Mouse (Mus musculus): ENCODE results near the gene Prss22.
A peak's percentile ranks its signal among the peaks of the same experiment; 100 is the strongest.
"Not testable (repeated sequence)": the region's sequence is repeated elsewhere in the genome, so short reads cannot be mapped to it uniquely, and the experiment has no call there.

Prss22 gene

DNA sequence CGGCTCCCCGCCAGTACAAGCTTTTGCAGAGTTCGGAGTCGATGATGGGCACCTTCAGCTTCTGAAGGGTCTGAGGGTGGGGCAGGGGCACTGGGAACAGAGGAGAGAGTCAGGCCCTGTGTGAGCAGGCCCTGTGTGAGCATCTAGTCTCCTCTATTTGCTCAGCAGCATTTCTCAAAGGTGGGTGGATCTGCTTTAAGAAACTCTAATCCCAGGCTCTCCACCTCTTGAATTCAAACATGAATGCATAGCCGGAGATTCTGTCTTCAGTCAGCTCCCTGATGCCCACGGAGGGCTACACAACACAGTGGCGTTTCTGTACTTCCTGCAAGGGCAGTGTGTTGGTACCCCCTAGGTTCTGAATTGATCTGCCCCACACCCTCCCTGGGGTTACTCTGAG, 3.2 kb downstream of the Prss22 start:
- no peak for DNase-seq (ENCODE audit: low read depth)

DNA sequence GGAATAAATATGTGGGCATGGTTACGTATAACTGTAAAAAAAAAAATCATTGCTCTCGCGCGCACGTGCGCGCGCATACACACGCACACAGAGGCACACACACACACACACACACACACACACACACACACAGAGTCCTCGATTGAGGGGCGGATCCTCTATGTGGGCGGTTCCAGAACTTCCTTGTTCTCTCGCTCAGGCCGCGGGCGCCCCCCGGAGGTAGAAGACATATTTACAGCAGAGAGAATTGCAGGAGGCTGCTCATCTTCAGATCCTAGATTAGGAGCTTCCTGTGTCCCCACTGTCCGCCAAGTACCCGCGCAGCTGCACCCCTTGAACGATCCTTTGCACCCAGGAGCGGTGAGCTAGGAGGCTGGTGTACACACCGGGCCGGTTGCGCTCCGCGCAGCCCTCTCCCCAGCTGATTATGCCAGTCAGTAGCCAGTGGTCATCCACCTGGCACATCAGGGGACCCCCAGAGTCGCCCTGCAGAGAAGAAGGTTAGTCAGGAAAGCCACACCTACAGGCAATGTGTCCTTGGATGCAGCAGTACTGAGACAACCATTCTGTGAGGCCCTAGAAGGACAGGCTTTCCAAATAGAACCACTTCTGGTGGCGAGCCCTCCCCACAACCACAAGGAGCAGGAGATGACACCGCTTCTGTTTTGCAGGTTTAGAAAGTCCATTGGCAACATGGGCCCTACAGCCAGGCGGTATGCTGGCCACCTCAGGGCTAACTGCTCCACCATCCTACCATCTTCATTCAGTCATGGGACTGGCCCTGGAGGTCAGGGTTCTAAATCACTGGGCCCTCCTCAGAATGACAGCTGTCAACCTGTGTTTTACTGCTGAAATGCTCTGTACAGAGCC, 4.1 kb downstream of the Prss22 start:
- DNase-seq (ENCODE audit: low read depth), result peak; percentile 86

- no peak for DNase-seq (ENCODE audit: low read depth)
Measured at GRCm38 (mm10) chr17:23992789-23993553, 4.9 kb downstream of the Prss22 start.

GRCm38 (mm10) chr17:23989802-23990201, 8.1 kb downstream of the Prss22 start:
- no peak for DNase-seq (ENCODE audit: low read depth)

DNA sequence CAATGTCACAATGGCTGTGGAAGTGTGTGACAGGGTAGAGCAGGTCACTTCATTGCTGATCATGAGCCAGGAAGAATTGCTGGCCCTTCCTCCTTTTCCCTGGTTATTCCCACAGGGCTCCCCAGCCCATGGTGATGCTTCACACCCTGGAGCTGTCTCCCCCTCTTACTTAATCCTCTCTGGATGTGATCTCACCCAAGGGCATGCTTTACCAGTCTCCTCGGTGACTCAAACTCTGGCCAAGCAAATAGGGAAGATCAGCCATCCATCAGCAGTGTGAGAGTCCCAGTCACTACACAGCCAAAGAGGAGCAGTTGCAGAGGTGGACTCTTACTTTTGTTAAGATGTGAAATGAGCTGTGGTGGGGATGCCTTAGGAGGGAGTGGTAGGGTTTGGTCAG, 12.9 kb downstream of the Prss22 start:
- no peak for DNase-seq (ENCODE audit: low read depth)

DNA sequence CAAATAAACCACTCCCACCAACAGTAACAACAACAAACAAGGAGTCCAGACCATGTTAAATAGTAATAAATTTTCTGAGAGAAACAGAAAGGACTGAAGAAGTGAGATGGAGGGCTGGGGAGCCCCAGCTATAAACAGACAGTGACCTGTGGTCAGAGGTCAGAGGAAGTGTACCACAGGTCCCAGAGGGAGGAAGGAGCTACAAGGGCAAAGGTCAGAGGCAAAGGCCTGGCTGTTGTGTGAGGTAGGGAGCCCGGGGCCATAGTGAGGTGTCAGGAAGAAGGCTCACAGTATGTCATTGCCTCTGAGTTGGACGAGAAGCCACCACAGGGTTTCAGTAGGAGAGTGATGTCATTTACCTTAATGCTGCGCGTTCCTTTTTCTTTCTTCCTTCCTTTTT, 15.0 kb downstream of the Prss22 start:
- DNase-seq (ENCODE audit: low read depth), result no peak

- DNase-seq (ENCODE audit: low read depth), result no peak
Measured at GRCm38 (mm10) chr17:23980297-23980909, 17.5 kb downstream of the Prss22 start, which contains the start of gene Prss30. Gene Prss30 (minus strand): TSS chr17:23980566.

- DNase-seq (ENCODE audit: low read depth), result no peak
Measured at GRCm38 (mm10) chr17:23979471-23979870, 18.4 kb downstream of the Prss22 start.

DNA sequence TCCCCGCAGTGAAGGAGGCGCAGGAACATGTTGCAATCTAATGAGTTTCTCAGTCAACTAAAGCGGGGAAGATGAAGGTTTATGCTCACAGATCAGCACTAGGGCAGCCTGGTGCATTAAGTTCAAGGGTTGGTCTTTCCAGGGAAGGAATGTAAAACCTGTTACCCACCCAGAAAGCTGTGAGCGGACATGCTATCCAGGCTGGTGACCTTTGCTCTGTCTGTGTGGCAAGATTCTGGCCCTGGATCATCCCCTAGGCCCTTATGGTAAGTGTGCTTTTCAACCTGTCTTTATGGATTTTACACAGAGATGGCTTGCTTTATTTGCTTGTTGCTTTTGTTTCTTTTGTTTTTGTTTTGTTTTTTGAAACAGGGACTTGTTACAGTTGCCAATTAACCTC, 21.2 kb downstream of the Prss22 start:
- DNase-seq (ENCODE audit: low read depth), result no peak

DNA sequence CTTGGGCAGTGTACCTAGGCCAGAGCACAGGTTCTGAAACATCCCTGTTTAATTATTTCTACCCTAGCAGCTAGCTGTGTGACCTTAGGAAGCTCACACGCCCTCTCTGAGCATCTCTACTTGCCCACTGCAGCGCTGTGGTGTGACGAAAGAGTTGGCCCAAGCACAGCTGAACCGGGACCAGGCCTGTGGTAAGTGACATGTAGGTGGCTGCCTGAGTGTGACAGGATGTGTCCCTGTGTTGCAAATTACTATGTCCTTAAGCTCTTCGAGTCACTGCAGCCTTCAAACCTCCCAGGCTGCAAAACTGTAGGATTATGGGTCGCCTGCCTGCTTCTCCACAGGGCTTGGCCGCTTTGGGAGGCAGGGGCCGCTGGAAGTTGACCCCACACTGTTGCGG, 26.6 kb downstream of the Prss22 start:
- DNase-seq (ENCODE audit: low read depth), result no peak

- peak; percentile 46 for DNase-seq (ENCODE audit: low read depth)
Measured at GRCm38 (mm10) chr17:23969231-23969630, 28.7 kb downstream of the Prss22 start.

DNA sequence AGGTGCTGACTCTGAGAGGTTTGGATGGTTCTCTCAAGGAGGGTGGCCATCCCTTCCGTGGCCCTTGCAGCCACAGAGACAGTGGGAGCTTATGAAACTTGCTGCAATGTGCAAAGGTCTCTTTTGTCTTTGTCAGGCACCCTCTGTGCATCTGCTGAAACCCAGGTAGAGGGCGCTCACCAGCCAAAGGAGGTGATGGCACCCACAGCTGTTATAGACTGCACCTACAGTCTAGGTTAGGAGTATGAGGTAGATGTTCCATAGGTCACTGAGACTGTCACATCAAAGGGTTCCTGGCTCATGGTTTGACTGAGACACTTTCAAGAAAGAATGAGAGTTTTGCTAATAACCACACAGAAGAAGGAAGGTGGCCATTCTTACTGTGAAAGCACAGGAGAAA, 29.1 kb downstream of the Prss22 start:
- peak; percentile 7 for DNase-seq (ENCODE audit: low read depth)

DNA sequence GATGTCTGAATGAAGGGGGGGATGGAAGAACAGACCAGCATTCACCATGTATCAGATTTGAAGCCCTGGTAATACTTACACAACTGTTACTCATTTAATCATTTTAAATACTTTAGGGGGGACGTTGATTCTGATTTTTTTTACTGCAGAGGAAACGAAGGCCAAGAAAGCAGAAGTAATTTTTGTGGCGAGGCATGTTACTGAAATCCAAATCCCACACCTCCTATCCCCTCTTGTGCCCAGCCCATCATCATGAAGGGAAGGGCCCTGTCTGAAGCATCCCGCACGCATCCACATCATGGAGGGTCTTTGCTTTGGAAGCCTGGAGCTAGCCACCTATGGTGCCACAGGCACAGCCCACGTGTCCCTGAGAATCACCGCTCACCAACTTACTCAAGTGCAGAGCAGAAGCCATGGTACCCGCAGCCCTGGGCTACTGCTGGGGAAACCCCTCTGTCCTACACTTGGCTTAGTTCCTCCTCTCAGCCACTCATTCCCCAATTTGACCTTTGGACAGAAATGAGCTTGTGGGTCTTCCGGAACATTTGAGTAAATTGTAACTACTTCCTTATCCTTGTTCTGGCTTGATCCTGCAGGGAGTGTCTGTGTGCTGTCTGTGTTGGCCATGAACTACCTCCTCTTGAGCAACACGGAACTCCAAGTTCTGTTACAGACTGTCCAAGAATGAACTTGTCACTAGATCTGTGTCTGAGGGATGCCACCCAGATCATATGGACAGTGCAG, 31.1 kb downstream of the Prss22 start:
- DNase-seq (ENCODE audit: low read depth), result no peak

DNA sequence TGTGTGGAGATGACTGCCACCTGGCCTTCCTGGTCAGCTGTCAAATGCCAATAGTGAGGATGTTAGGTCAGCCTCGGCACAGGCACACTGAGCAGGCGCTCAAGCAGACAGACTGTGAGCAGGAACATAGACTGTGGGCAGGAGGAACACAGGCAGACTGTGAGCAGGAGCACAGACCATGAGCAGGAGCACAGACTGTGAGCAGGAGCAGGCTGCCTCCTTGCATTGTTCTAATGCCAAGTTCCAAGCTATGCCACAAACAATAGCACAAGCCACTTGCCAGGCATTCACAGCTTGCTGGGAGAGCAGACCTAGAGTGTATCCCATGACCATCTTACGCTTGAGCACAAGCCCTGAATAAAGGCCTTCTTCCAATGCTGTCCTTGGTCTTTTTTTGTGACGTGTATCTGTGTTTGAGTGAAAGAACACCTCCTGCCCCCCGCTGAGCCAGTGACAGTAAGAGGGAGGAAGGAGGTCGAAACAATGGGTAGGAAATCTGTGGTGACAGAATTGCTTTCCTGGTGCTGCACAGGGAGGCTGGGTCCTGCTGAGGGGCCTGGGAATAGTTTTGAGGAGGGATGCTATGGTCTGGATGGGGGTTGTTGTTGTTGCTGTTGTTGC, 32.0 kb downstream of the Prss22 start:
- DNase-seq (ENCODE audit: low read depth), result no peak

GRCm38 (mm10) chr17:23961573-23962122, 36.3 kb downstream of the Prss22 start:
- no peak for DNase-seq (ENCODE audit: low read depth)

DNA sequence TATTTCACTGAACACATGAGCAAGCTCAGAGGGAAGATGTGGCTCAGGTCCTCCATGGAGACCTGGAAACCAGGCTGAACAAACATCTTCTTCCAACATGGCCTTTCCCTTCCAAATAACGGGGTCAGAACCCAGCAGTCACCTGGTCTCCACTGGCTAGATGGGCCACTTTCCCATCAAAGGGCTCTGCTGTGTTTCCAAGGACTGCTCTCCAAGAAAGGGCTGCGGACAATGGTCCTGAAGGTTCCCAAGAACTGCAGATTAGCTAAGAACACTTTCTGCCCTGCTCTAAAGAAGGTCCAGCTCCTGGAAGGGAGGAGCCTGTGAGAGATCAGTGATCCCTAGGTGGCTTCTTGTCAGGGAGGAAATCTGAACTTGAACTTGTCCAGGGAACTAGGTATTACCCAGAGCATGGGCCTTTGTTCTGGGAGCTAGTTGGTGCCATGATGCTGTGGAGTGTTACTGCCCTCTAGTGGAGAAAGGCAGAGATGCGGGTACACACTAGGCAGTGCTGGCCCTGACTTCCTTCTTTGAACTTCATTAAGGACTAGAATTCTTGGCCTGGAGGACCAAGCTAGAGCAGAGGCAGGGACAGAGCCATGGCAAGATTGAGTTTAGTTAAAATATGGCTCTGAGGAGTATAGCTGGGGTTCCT, 37.7 kb downstream of the Prss22 start:
- DNase-seq (ENCODE audit: low read depth), result peak; percentile 53

- no peak for DNase-seq (ENCODE audit: low read depth)
Measured at GRCm38 (mm10) chr17:23955174-23955573, 42.7 kb downstream of the Prss22 start, which contains the start of gene Sbpl. Gene Sbpl (minus strand): TSS chr17:23955274.

DNA sequence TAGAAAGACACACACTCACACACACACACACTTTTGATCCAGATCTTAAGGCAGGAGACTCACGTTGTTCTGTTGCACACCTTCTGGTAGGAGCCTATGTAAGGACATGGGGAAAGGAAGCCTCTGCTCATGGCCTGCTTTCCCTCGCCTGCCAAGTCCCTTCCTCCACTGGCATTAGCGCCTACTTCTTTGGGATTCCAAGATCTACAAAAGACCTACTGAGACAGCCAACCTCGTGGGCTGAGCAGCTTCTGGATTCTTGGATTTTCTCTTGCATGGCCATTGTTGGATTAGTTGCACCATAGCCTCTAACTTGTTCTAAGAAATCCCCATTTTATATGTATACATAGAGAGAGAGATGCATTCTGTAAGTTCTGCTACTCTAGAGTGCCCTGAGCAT, 47.1 kb downstream of the Prss22 start:
- not testable (repeated sequence) for DNase-seq (ENCODE audit: low read depth)

DNA sequence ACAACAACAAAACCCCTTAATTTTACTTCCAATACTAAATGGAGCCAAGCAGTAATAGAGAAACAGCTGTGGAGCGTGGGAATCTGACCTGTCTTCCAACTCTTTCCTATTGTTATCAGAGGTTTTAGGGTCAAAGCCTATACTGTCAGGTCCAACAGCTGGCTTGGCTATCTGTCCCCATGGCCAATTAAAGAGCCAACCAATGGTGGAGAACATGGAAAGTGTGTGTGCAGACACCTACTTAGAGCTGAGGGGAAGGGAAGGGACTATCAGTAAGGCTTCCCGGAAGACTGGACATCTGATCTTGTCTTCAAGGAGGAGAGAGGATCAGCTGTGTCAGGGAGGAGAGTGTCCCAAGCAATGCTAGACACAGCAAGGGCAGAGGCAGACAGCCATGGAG, 48.8 kb downstream of the Prss22 start:
- DNase-seq (ENCODE audit: low read depth), result no peak

DNA sequence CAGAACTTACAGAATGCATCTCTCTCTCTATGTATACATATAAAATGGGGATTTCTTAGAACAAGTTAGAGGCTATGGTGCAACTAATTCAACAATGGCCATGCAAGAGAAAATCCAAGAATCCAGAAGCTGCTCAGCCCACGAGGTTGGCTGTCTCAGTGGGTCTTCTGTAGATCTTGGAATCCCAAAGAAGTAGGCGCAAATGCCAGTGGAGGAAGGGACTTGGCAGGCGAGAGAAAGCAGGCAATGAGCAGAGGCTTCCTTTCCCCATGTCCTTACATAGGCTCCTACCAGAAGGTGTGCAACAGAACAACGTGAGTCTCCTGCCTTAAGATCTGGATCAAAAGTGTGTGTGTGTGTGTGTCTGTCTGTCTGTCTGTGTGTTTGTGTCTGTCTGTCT, 50.4 kb downstream of the Prss22 start:
- not testable (repeated sequence) for DNase-seq (ENCODE audit: low read depth)
